Mouse (Mus musculus) frontal cortex, adult 2 months (tissue): Measurements from ENCODE around the gene Fhl2. TPM values are rescaled to one million over a fixed set of nuclear protein-coding genes. Genes with fewer than 3 reads are reported as not detected.

Experiments
- DNase-seq, 2 experiments: peaks; one replicate each; pipeline ENCODE4 v3.0.0; 2022; ENCODE audit warnings: low spot score in 1 of 2; ENCODE audit errors: extremely low spot score in 1 of 2
- polyA plus RNA-seq: library from polyadenylated mRNA; depleted of rRNA; stranded (reverse); fragments of >200 nt; gene quantifications from 2 replicates; pipeline ENCODE4 v1.2.3, GENCODE M21; 2012; rRNA removed

Gene Fhl2
- polyA plus RNA-seq, 1 experiment: 80.4 TPM

GRCm38 (mm10) chr1:43124726-43125125 lies 72.1 kb downstream of the Fhl2 start:
- no peak for DNase-seq

- DNase-seq: no peak
These were observed 74.2 kb downstream of the Fhl2 start for GRCm38 (mm10) chr1:43122616-43123015.

GRCm38 (mm10) chr1:43120950-43121349 lies 75.8 kb downstream of the Fhl2 start:
- no peak for DNase-seq

- no peak for DNase-seq
These were observed 79.3 kb downstream of the Fhl2 start for GRCm38 (mm10) chr1:43117435-43117834.

- DNase-seq: peak; percentile 63 to 88
These were observed 83.9 kb downstream of the Fhl2 start for GRCm38 (mm10) chr1:43112882-43113281.

- DNase-seq: peak in 1 of 2 experiments; percentile 58
These were observed 86.2 kb downstream of the Fhl2 start for GRCm38 (mm10) chr1:43110556-43110955.

DNA sequence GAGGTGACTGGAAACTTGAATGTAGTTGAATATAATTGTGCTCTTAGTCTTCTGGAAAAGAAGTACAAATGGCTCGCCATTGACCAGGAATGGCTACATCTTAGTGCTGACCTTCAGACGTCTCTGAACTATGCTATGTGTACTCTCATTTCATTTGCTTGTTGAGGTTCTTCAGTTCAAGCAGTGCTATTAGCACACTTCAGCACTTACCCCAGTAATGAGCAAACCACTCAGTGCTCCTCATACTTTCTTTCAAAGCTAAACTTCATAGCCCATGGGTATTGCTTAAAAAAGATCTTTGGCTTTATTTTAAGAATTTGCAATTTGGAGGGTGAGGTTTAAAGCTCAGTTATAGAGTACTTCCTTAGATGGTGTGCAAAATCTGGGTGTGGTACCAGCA lies 88.1 kb downstream of the Fhl2 start:
- DNase-seq: no peak

- DNase-seq: peak; percentile 77 to 92
These were observed 98.5 kb downstream of the Fhl2 start, which contains the start of the genes Tgfbrap1 and AI597479 for GRCm38 (mm10) chr1:43098031-43098984. Tgfbrap1 (minus strand) TSS chr1:43098637. AI597479 (plus strand) TSS chr1:43098710.

GRCm38 (mm10) chr1:43094206-43094605 lies 102.6 kb downstream of the Fhl2 start:
- DNase-seq: no peak

DNA sequence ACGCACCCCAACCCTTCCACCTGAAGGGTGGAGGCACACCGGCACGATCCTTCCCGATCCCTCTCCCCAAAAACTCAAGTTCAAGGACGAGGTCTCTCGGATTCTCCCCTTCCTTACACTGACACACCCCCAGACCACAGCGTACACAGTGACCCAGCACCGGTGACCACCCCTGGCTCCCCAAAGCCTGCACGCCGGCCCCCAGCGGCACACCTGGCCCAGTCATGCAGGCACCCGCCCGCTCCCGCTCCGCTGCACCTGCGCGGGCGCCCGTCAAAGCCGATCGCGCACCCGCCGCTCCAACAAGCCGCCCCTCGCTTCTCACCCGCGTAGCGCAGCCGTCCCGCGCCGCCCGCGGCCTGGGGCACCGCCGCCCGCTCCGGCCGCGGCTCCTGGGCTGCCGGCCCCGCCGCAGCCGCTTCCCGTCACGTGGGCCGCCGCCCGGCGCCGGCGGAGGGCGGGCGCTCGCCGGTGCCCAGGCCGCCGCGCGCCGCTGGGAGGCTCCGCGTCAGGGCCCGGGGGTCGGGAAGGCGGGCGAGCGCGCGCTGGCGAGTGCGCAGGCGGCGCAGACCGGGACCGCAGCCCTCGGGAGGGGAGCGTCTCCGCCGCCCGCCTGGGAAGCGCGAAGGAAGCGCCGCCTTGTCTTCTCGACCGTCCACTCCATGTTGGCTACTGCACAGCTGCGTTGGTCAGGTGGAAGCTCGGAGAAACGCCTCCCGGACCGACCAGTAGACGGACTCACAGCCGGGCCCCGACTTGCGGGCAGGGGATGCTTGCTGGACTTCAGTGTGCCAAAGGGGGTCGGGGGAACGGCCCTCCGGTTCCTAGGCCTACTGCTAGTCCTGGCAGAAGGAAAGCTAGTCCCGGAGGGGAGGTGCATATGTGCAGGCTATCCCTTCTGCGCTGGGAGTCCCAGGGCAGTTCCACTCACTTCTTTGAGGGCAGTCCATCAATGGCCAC lies 104.4 kb downstream of the Fhl2 start:
- peak; percentile 43 to 64 for DNase-seq

GRCm38 (mm10) chr1:43091306-43092055 lies 105.3 kb downstream of the Fhl2 start:
- no peak for DNase-seq

DNA sequence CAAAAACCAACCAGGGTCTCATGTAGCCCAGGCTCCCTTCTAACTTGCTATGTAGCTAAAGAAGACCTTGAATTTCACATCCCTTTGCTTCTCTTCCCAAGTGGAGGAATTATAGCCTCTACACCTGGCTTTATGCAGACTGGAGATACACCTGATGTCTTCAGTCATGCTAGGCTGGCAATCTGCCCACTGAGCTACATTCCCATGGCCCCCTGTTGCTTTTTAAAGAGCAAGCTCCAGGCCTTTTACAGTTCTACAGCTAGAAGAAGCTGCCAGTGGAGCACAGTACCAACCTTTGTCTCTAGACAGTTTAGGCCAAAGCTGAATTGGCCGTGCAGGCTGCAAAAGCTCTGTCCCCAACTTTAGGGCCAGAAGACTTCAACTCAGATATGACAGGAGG lies 106.4 kb downstream of the Fhl2 start:
- DNase-seq: no peak

- DNase-seq: no peak
These were observed 113.8 kb downstream of the Fhl2 start for GRCm38 (mm10) chr1:43082946-43083345.

- no peak for DNase-seq
These were observed 118.7 kb downstream of the Fhl2 start for GRCm38 (mm10) chr1:43078124-43078523.

DNA sequence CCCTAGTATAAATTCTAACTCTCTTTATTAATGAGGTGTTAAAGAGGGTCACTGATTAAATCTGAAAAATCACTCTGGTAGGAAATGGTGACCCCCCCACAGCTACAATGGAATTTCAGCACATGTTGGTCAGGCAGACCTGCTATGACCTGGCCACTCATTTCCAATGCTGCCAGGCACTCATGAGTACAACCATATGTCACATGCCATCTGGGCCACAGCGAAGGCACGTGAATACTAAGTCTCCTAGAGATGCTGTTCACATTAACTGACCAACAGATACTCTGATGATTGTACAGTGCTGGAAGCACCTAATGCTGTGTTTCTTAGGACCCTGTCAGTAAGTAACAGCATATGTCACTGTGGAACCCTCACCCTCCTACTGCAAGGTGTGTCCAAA lies 122.0 kb downstream of the Fhl2 start:
- DNase-seq: no peak

Other genes starting within 250 kb of the Fhl2 start
- 9.7 and 12.4 TPM in 2 replicates for gene Gpr45, start 244.1 kb downstream of the Fhl2 start, polyA plus RNA-seq
- gene Tgfbrap1, start 98.3 kb downstream of the Fhl2 start, polyA plus RNA-seq: 34.4 and 36.7 TPM in 2 replicates
- 22.3 and 23.8 TPM in 2 replicates for gene AI597479, start 98.3 kb downstream of the Fhl2 start, polyA plus RNA-seq
- 31.8 and 35.8 TPM in 2 replicates for gene Nck2, start 247.6 kb upstream of the Fhl2 start, polyA plus RNA-seq